Mouse (Mus musculus): ENCODE measurements around the gene Ascl4. TPM values are rescaled to one million over a fixed set of nuclear protein-coding genes. Genes with fewer than 3 reads are reported as not detected.

Gene Ascl4
- total and polyA plus RNA-seq, 3 experiments = 0.11 TPM; not detected in 2

DNA sequence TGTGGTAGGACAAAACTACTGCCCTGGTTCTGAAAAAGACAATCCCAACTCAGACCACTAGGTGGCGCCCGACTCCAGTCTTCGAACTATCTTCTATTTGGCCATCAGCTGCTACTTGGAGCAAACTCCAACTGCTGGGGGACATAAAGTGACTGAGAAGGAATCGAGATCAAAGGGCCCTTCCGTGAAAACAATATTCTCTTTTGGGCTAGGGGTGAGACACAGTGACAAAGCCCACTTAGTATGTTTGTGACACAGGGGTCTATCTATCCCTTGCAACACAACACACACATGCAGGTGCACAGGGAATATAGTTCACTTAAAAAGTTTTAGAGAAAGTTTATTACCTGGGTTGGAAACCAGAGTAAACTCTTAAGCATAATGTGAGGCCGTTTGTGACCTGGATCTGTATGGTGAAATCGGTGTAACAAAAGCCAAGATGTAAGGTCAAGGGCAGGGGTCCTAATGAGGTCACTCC is 40.7 kb downstream of the Ascl4 start:
- no peak for TF ChIP-seq GATA1 (IDR thresholded peaks at IDR 0.05; ENCODE audit: borderline replicate concordance, low read length)
- no peak for TF ChIP-seq POLR2AphosphoS5 (IDR thresholded peaks at IDR 0.05; ENCODE audit: insufficient replicate concordance, low read depth, low read length)
- peak; percentile 64; the same call in 1 of the 2 replicates for TF ChIP-seq CTCF (IDR thresholded peaks at IDR 0.05; ENCODE audit: low read depth, low read length)
- TF ChIP-seq TAL1 (conservative IDR thresholded peaks at IDR 0.05; ENCODE audit: low read depth, low read length) = no peak
- no peak for TF ChIP-seq GATA2 (IDR thresholded peaks at IDR 0.05; ENCODE audit: borderline replicate concordance, low read depth, low read length)
- DNase-seq (ENCODE audit: low spot score) (peak; percentile 40), ATAC-seq (ENCODE audit: extremely low read depth, insufficient number of reproducible peaks, low FRiP score, poor library complexity, severe bottlenecking) (0 out of 2 replicates have a peak, but pooled peaks have one; percentile 15)
- H3K4me3 ChIP-seq (ENCODE audit: low read depth, low read length) = no peak overlapping the region
- no peaks in the 10 kb centered on the region for H3K4me1 ChIP-seq (ENCODE audit: insufficient read depth, low read depth, low read length)
- peaks cover 49% of the 10 kb centered on the region for H3K27me3 ChIP-seq (ENCODE audit: insufficient read depth, low read length)
- no peaks in the 10 kb centered on the region for H3K36me3 ChIP-seq (replicated peaks)
- H3K9me3 ChIP-seq (replicated peaks) = no peaks in the 10 kb centered on the region

DNA sequence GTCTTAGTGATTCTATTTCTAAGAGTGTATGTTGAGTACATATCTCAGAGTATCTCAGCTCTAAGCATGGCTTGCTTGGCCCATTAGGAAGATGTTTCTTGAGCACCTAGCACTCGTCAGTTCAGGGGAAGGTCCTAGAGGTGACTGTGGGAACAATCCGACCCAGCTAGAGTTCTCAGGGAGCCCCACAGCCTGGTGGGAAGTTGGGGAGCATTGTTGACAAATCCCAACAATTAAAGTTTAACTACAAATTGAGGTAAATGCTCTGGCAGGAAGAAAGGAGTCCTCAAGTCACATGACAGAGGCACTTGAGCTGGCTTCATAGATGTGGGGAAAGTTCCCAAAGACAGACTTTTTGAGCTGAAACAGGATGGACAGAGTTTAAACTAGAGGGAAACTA is 41.2 kb downstream of the Ascl4 start:
- TF ChIP-seq POLR2AphosphoS5 (IDR thresholded peaks at IDR 0.05; ENCODE audit: insufficient replicate concordance, low read depth, low read length) (no peak), GATA2 (IDR thresholded peaks at IDR 0.05; ENCODE audit: borderline replicate concordance, low read depth, low read length) (no peak), CTCF (IDR thresholded peaks at IDR 0.05; ENCODE audit: low read depth, low read length) (no peak), TAL1 (conservative IDR thresholded peaks at IDR 0.05; ENCODE audit: low read depth, low read length) (no peak), GATA1 (IDR thresholded peaks at IDR 0.05; ENCODE audit: borderline replicate concordance, low read length) (no peak)
- peaks cover 49% of the 10 kb centered on the region for H3K27me3 ChIP-seq (ENCODE audit: insufficient read depth, low read length)
- H3K4me1 ChIP-seq (ENCODE audit: insufficient read depth, low read depth, low read length) = no peaks in the 10 kb centered on the region
- ATAC-seq (ENCODE audit: extremely low read depth, insufficient number of reproducible peaks, low FRiP score, poor library complexity, severe bottlenecking) (no peak), DNase-seq (ENCODE audit: low spot score) (no peak)
- no peaks in the 10 kb centered on the region for H3K9me3 ChIP-seq (replicated peaks)
- H3K36me3 ChIP-seq (replicated peaks) = no peaks in the 10 kb centered on the region
- H3K4me3 ChIP-seq (ENCODE audit: low read depth, low read length) = no peak overlapping the region

DNA sequence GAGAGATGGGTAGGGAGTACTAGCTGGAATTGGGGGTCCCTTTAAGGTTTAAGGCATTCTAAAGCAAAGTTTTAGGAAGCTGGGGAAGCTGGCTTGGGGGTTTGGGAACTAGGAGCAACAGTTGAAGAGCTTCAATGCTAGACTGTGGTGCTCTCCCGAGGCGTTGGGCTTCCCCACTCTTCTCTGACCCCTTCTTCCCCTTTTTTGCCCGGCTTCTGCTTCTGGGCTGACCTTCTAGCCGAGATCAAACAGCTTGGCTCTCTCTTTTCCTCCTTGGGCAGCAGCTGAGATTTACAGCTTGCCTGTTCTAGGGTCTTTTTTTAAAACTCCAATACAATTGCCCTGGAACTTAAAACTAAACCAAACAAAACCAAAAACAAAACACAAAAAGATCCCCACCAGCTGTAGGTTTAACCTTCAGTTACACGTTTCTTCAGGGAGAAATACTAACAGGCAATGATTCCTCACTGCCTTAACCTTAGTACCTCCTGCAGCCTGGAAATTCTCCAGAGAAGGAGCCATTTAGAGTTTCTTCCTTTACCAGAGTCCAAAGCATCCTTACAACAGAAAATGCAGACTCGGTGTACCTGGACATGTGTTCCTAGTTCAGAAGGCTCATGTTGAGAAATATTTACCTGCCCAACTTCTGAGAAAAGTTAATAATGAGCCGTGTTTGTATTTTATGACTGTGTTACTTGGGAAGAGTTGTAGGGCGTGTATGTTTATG is 42.6 kb downstream of the Ascl4 start:
- no peak for TF ChIP-seq CTCF (IDR thresholded peaks at IDR 0.05; ENCODE audit: low read depth, low read length)
- TF ChIP-seq TAL1 (conservative IDR thresholded peaks at IDR 0.05; ENCODE audit: low read depth, low read length) = no peak
- 0 out of 2 replicates have a peak, but pooled peaks cover 2% of the 10 kb centered on the region for H3K9me3 ChIP-seq (replicated peaks)
- no peak for DNase-seq (ENCODE audit: low spot score)
- no peak for ATAC-seq (ENCODE audit: extremely low read depth, insufficient number of reproducible peaks, low FRiP score, poor library complexity, severe bottlenecking)
- no peak overlapping the region for H3K4me3 ChIP-seq (ENCODE audit: low read depth, low read length)
- no peaks in the 10 kb centered on the region for H3K4me1 ChIP-seq (ENCODE audit: insufficient read depth, low read depth, low read length)
- peaks cover 44% of the 10 kb centered on the region for H3K27me3 ChIP-seq (ENCODE audit: insufficient read depth, low read length)
- no peaks in the 10 kb centered on the region for H3K36me3 ChIP-seq (replicated peaks)

DNA sequence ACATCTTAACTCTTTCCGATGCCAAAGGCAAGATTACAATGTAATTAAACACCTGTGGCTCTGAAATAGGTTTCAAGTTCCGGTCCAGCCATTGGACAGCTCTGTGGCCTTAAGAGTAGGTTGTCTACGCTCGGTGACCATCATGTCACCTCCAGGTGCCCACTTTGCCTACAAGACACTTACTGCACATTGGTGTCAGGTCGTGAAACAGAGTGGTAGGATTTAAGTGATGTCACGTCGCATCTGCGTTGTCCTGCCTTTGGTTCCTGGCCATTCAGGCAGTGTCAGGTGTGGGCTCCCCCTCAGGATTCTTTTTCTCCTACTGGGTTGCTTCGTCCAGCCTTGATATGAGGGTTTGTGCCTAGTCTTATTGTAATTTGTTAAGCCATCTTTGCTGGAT is 44.3 kb downstream of the Ascl4 start:
- DNase-seq (ENCODE audit: low spot score) (no peak), ATAC-seq (ENCODE audit: extremely low read depth, insufficient number of reproducible peaks, low FRiP score, poor library complexity, severe bottlenecking) (no peak)
- H3K4me1 ChIP-seq (ENCODE audit: insufficient read depth, low read depth, low read length) = no peaks in the 10 kb centered on the region
- H3K27me3 ChIP-seq (ENCODE audit: insufficient read depth, low read length) = peaks cover 34% of the 10 kb centered on the region
- H3K4me3 ChIP-seq (ENCODE audit: low read depth, low read length) = no peak overlapping the region
- H3K36me3 ChIP-seq (replicated peaks) = no peaks in the 10 kb centered on the region
- 0 out of 2 replicates have a peak, but pooled peaks cover 2% of the 10 kb centered on the region for H3K9me3 ChIP-seq (replicated peaks)
- TF ChIP-seq CTCF (IDR thresholded peaks at IDR 0.05; ENCODE audit: low read depth, low read length) (no peak), GATA1 (IDR thresholded peaks at IDR 0.05; ENCODE audit: borderline replicate concordance, low read length) (no peak), TAL1 (conservative IDR thresholded peaks at IDR 0.05; ENCODE audit: low read depth, low read length) (no peak), POLR2AphosphoS5 (IDR thresholded peaks at IDR 0.05; ENCODE audit: insufficient replicate concordance, low read depth, low read length) (no peak), GATA2 (IDR thresholded peaks at IDR 0.05; ENCODE audit: borderline replicate concordance, low read depth, low read length) (no peak)

DNA sequence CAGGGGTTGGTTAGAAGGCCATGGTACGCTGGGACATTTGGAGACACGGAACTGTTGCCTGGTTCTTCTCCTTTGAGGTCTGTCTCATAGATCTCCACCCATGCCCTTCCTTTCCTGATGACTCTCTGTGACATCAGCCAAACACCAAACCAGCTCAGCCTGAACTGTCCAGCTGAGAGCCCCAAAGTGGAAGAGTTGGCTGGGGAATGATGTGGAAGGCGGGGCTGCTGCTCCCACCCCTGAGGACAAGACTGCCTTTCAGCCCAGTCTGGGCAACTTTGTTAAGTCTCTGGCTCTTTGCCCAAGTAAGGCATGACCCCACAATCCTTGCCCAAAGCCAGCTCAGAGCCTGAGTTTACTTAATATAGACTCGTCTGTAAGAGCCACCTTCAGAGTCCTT is 45.4 kb downstream of the Ascl4 start:
- DNase-seq (ENCODE audit: low spot score) = no peak
- H3K4me1 ChIP-seq (ENCODE audit: insufficient read depth, low read depth, low read length) = no peaks in the 10 kb centered on the region
- no peaks in the 10 kb centered on the region for H3K36me3 ChIP-seq (replicated peaks)
- TF ChIP-seq GATA2 (IDR thresholded peaks at IDR 0.05; ENCODE audit: borderline replicate concordance, low read depth, low read length) (no peak), CTCF (IDR thresholded peaks at IDR 0.05; ENCODE audit: low read depth, low read length) (no peak), GATA1 (IDR thresholded peaks at IDR 0.05; ENCODE audit: borderline replicate concordance, low read length) (no peak), POLR2AphosphoS5 (IDR thresholded peaks at IDR 0.05; ENCODE audit: insufficient replicate concordance, low read depth, low read length) (no peak), TAL1 (conservative IDR thresholded peaks at IDR 0.05; ENCODE audit: low read depth, low read length) (no peak)
- no peak for ATAC-seq (ENCODE audit: extremely low read depth, insufficient number of reproducible peaks, low FRiP score, poor library complexity, severe bottlenecking)
- H3K4me3 ChIP-seq (ENCODE audit: low read depth, low read length) = no peak overlapping the region
- peaks cover 31% of the 10 kb centered on the region for H3K27me3 ChIP-seq (ENCODE audit: insufficient read depth, low read length)
- 0 out of 2 replicates have a peak, but pooled peaks cover 2% of the 10 kb centered on the region for H3K9me3 ChIP-seq (replicated peaks)

DNA sequence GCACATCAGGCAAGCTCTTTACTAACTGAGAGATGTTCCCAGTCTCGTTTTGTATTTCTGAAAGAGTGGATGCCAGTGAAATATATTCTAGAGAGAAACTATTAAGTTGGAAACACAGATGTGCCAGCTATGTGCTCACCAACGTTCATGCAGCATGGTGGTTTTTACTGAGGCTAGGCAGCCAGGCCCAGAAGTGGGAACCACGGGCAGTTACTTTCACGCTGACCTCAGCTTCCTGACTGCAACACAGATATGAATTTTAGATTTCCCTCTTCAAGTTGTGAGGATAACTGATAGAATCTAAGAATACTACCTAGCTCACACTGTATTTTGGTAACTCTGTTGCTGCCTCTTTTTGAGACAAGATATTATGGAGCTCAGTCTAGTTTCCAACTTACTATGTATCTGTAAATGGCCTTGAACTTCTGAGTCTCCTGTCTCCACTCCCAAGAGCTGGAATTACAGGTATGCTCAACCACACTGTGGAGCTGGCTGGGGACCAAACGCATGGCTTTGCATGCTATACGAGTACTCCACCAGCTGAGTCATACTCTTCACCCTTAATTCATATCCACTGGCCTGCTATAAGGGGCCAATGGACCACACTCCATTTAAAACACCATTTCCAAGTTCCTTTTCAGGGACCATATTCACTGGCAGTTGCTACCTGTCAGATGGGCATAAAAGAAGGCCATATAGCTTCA is 62.1 kb downstream of the Ascl4 start:
- peaks cover 10% of the 10 kb centered on the region; the same call in 1 of the 2 replicates for H3K27me3 ChIP-seq (ENCODE audit: insufficient read depth, low read length)
- ATAC-seq (ENCODE audit: extremely low read depth, insufficient number of reproducible peaks, low FRiP score, poor library complexity, severe bottlenecking) = no peak
- H3K4me3 ChIP-seq (ENCODE audit: low read depth, low read length) = no peak overlapping the region
- DNase-seq (ENCODE audit: low spot score) = no peak
- no peaks in the 10 kb centered on the region for H3K4me1 ChIP-seq (ENCODE audit: insufficient read depth, low read depth, low read length)
- H3K9me3 ChIP-seq (replicated peaks) = no peaks in the 10 kb centered on the region
- no peaks in the 10 kb centered on the region for H3K36me3 ChIP-seq (replicated peaks)
- TF ChIP-seq CTCF (IDR thresholded peaks at IDR 0.05; ENCODE audit: low read depth, low read length) = no peak
- no peak for TF ChIP-seq TAL1 (conservative IDR thresholded peaks at IDR 0.05; ENCODE audit: low read depth, low read length)
- TF ChIP-seq GATA2 (IDR thresholded peaks at IDR 0.05; ENCODE audit: borderline replicate concordance, low read depth, low read length) = no peak
- TF ChIP-seq POLR2AphosphoS5 (IDR thresholded peaks at IDR 0.05; ENCODE audit: insufficient replicate concordance, low read depth, low read length) = no peak
- TF ChIP-seq GATA1 (IDR thresholded peaks at IDR 0.05; ENCODE audit: borderline replicate concordance, low read length) = no peak

Data from G1E (cell line).